Comparison of ENCODE assay signal across 9 mouse cellular contexts in the genomic region with DNA sequence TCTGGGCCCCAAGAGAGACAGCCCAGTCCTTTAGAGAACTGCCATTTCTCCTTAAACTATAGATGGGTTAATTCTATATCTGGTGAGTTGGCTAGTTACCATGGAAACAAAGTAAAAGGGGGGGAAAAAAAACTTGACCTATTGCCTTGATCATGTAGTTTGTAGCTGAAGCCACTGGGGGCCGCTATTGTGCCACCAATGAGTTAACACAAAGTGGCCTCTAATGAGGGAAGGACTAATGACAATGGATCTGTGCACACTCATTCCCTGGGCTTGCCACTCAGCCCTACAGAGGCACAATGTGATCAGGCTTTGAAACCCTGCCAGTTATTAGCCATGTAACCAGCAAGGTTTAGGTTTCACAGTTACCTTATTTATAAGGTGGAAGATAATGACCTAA. TPM values are rescaled to one million over a fixed set of nuclear protein-coding genes. Genes with fewer than 3 reads are reported as not detected.
DNase-seq lines count a peak whose midpoint lies in the region; ATAC-seq and TF ChIP-seq lines count a peak whose summit lies in the region.
"Had no signal": no experiment of that assay in that cellular context is flagged by ENCODE, and none has a peak within 500 bp of the region (broad histone marks: within the 10 kb centered on the region; RNA-seq: fewer than 3 reads in every experiment).

No protein-coding gene starts in this region.

- H3K27ac ChIP-seq in intestine, embryonic 14.5 days (ENCODE audit: low read depth): no peak overlapping the region
- no peak overlapping the region for H3K27ac ChIP-seq in intestine, embryonic 16.5 days (ENCODE audit: low read length)
- peak overlapping the region; percentile 46; the same call in 1 of the 2 replicates for H3K27ac ChIP-seq in forebrain, postnatal 0 days (ENCODE audit: low read depth, low read length)
- H3K27ac ChIP-seq in midbrain, embryonic 11.5 days (ENCODE audit: low read depth, low read length): no peak overlapping the region
- H3K27ac ChIP-seq: limb, embryonic 13.5 days had no signal

- no peak for ATAC-seq in intestine, embryonic 14.5 days (replicated peaks; ENCODE audit: low FRiP score, low TSS enrichment, low read depth)
- ATAC-seq in intestine, embryonic 16.5 days: no peak
- peak; percentile 69 for ATAC-seq in forebrain, postnatal 0 days
- ATAC-seq in midbrain, embryonic 11.5 days (ENCODE audit: low FRiP score): no peak

- peak; percentile 89 for TF ChIP-seq CTCF in forebrain, postnatal 0 days (IDR thresholded peaks at IDR 0.05; ENCODE audit: low read depth)

- H3K4me3 ChIP-seq in intestine, embryonic 14.5 days (ENCODE audit: low read depth, low read length): no peak overlapping the region
- H3K4me3 ChIP-seq in intestine, embryonic 16.5 days (ENCODE audit: low read length): no peak overlapping the region
- no peak overlapping the region for H3K4me3 ChIP-seq in forebrain, postnatal 0 days (ENCODE audit: low read depth, low read length)
- no peak overlapping the region for H3K4me3 ChIP-seq in midbrain, embryonic 11.5 days (ENCODE audit: low read depth, low read length)
- H3K4me3 ChIP-seq: limb, embryonic 13.5 days had no signal

- peaks cover 3% of the 10 kb centered on the region; the same call in 1 of the 2 replicates for H3K36me3 ChIP-seq in intestine, embryonic 14.5 days (ENCODE audit: control insufficient read depth, insufficient read depth, low read length)
- no peaks in the 10 kb centered on the region for H3K36me3 ChIP-seq in intestine, embryonic 16.5 days (ENCODE audit: control insufficient read depth, insufficient read depth, low read length)
- peaks cover under 1% of the 10 kb centered on the region; the same call in 1 of the 2 replicates for H3K36me3 ChIP-seq in forebrain, postnatal 0 days (ENCODE audit: insufficient read depth)
- H3K36me3 ChIP-seq in midbrain, embryonic 11.5 days (ENCODE audit: control insufficient read depth, insufficient read depth, low read length): no peaks in the 10 kb centered on the region
- H3K36me3 ChIP-seq in splenic B cell, adult 2 months (ENCODE audit: control insufficient read depth, insufficient read depth, low read length, poor library complexity, severe bottlenecking): no peaks in the 10 kb centered on the region

- no peak overlapping the region for H3K9ac ChIP-seq in intestine, embryonic 14.5 days (ENCODE audit: low read length)
- no peak overlapping the region for H3K9ac ChIP-seq in intestine, embryonic 16.5 days (ENCODE audit: low read depth, low read length)
- no peak overlapping the region for H3K9ac ChIP-seq in forebrain, postnatal 0 days
- no peak overlapping the region for H3K9ac ChIP-seq in midbrain, embryonic 11.5 days (ENCODE audit: low read length)
- H3K9ac ChIP-seq: limb, embryonic 13.5 days had no signal

- H3K4me2 ChIP-seq in intestine, embryonic 14.5 days (ENCODE audit: low read length): no peak overlapping the region
- no peak overlapping the region for H3K4me2 ChIP-seq in intestine, embryonic 16.5 days (ENCODE audit: low read depth, low read length)
- H3K4me2 ChIP-seq in forebrain, postnatal 0 days (ENCODE audit: low read depth): no peak overlapping the region
- H3K4me2 ChIP-seq in midbrain, embryonic 11.5 days: no peak overlapping the region
- H3K4me2 ChIP-seq: limb, embryonic 13.5 days had no signal

- H3K9me3 ChIP-seq in intestine, embryonic 14.5 days (ENCODE audit: control insufficient read depth, low read length): no peaks in the 10 kb centered on the region
- H3K9me3 ChIP-seq in intestine, embryonic 16.5 days (ENCODE audit: control insufficient read depth, low read length): no peaks in the 10 kb centered on the region
- no peaks in the 10 kb centered on the region for H3K9me3 ChIP-seq in forebrain, postnatal 0 days (ENCODE audit: low read length)
- H3K9me3 ChIP-seq in midbrain, embryonic 11.5 days (ENCODE audit: control insufficient read depth, low read length): no peaks in the 10 kb centered on the region
- H3K9me3 ChIP-seq: limb, embryonic 13.5 days had no signal

- H3K4me1 ChIP-seq in intestine, embryonic 14.5 days (replicated peaks; ENCODE audit: control insufficient read depth, insufficient read depth, low read length): peaks cover 11% of the 10 kb centered on the region
- peaks cover 12% of the 10 kb centered on the region for H3K4me1 ChIP-seq in intestine, embryonic 16.5 days (ENCODE audit: control insufficient read depth, insufficient read depth, low read length)
- peaks cover 11% of the 10 kb centered on the region; the same call in 1 of the 2 replicates for H3K4me1 ChIP-seq in forebrain, postnatal 0 days (ENCODE audit: insufficient read depth)
- peaks cover 18% of the 10 kb centered on the region for H3K4me1 ChIP-seq in midbrain, embryonic 11.5 days (ENCODE audit: control insufficient read depth, insufficient read depth, low read length)

- peak; percentile 78 for DNase-seq in intestine, embryonic 14.5 days (ENCODE audit: low spot score)
- peak; percentile 27 to 61 for DNase-seq in CD8-positive naive resting alpha-beta T cell, adult 2 months (ENCODE audit: low read depth in 2 of 2, low spot score in 2 of 2)
- peak; percentile 60 for DNase-seq in c-Kit-positive CD71-positive TER-119-negative erythroid progenitor cells, embryonic 14.5 days (ENCODE audit: low read depth)
- DNase-seq in forebrain, postnatal 0 days: peak; percentile 87
- DNase-seq in kidney, postnatal 4 days: peak; percentile 82 to 86
- DNase-seq in midbrain, embryonic 11.5 days (ENCODE audit: low spot score, missing footprints): peak; percentile 97
- peak; percentile 84 for DNase-seq in splenic B cell, adult 2 months (ENCODE audit: low read depth, low spot score)

- H3K27me3 ChIP-seq in intestine, embryonic 14.5 days (replicated peaks; ENCODE audit: control insufficient read depth, insufficient read depth, low read length): no peaks in the 10 kb centered on the region
- 0 out of 2 replicates have a peak, but pooled peaks cover under 1% of the 10 kb centered on the region for H3K27me3 ChIP-seq in intestine, embryonic 16.5 days (replicated peaks; ENCODE audit: control insufficient read depth, insufficient read depth, low read length)
- H3K27me3 ChIP-seq in forebrain, postnatal 0 days (ENCODE audit: insufficient read depth, low read length): no peaks in the 10 kb centered on the region
- H3K27me3 ChIP-seq in midbrain, embryonic 11.5 days (ENCODE audit: control insufficient read depth, insufficient read depth, low read length): no peaks in the 10 kb centered on the region
- no peaks in the 10 kb centered on the region for H3K27me3 ChIP-seq in splenic B cell, adult 2 months (ENCODE audit: control insufficient read depth, insufficient read depth, low read length, poor library complexity, severe bottlenecking)
- H3K27me3 ChIP-seq: limb, embryonic 13.5 days had no signal

- 3% methylated on average over 1 of the region's 1 CpGs for WGBS in intestine, embryonic 14.5 days
- WGBS in intestine, embryonic 16.5 days: 0% methylated on average over 1 of the region's 1 CpGs
- WGBS in forebrain, postnatal 0 days: 0% methylated on average over 1 of the region's 1 CpGs
- WGBS in midbrain, embryonic 11.5 days: 3% methylated on average over 1 of the region's 1 CpGs

RNA-seq across cellular contexts. Expression of gene Rce1, which starts 3.4 kb away (rescaled TPM):
- polyA plus RNA-seq in intestine, embryonic 14.5 days (2014; fragmentation: Nextera tagmentation; extraction: Ambion mirVana): 75.3 and 78.6 TPM in 2 replicates
- 66.0 and 69.2 TPM in 2 replicates for polyA plus RNA-seq in intestine, embryonic 16.5 days (2015; fragmentation: Nextera tagmentation; extraction: Ambion mirVana)
- 51.9 and 65.1 TPM in 2 replicates for total RNA-seq in forebrain, postnatal 0 days (2014; rRNA removed)
- polyA plus RNA-seq in forebrain, postnatal 0 days (2015; fragmentation: Nextera tagmentation; extraction: Ambion mirVana): 47.5 and 52.4 TPM in 2 replicates
- polyA plus RNA-seq in midbrain, embryonic 11.5 days (2014; fragmentation: Nextera tagmentation; extraction: Ambion mirVana): 61.0 and 68.7 TPM in 2 replicates

RNA-seq across cellular contexts. Expression of gene Lrfn4, which starts 13.4 kb away (rescaled TPM):
- polyA plus RNA-seq in intestine, embryonic 14.5 days (2014; fragmentation: Nextera tagmentation; extraction: Ambion mirVana): 8.6 and 9.3 TPM in 2 replicates
- polyA plus RNA-seq in intestine, embryonic 16.5 days (2015; fragmentation: Nextera tagmentation; extraction: Ambion mirVana): 2.7 and 4.0 TPM in 2 replicates
- total RNA-seq in forebrain, postnatal 0 days (2014; rRNA removed): 112 and 127 TPM in 2 replicates
- polyA plus RNA-seq in forebrain, postnatal 0 days (2015; fragmentation: Nextera tagmentation; extraction: Ambion mirVana): 17.1 and 17.2 TPM in 2 replicates
- polyA plus RNA-seq in midbrain, embryonic 11.5 days (2014; fragmentation: Nextera tagmentation; extraction: Ambion mirVana): 7.5 and 7.6 TPM in 2 replicates

Comparison
In these comparisons a context has a peak if more than half of its experiments do, and no peak if none do; other contexts are left out.
1. DNase-seq: peak in every context shown above with its lines; median percentile 97 in midbrain, embryonic 11.5 days; 87 in forebrain, postnatal 0 days; 84 in kidney, postnatal 4 days; 84 in splenic B cell, adult 2 months; 78 in intestine, embryonic 14.5 days; 60 in c-Kit-positive CD71-positive TER-119-negative erythroid progenitor cells, embryonic 14.5 days; 44 in CD8-positive naive resting alpha-beta T cell, adult 2 months.